Mouse (Mus musculus) intestine, embryonic 14.5 days (tissue): Measurements from ENCODE around the gene Gm49380. TPM values are rescaled to one million over a fixed set of nuclear protein-coding genes. Genes with fewer than 3 reads are reported as not detected.

Source experiments
- ATAC-seq: fragments of 200-750 bp; cut with Nextera tagmentation; replicated peaks from 2 replicates; pipeline ENCODE4 v1.8.0; 2017; ENCODE audit warnings: low read depth, moderate number of reproducible peaks, moderate TSS enrichment, moderate library complexity; ENCODE audit not compliant: low FRiP score, low TSS enrichment
- DNase-seq: peaks from one replicate; pipeline ENCODE4 v3.0.0-alpha.2; 2018; ENCODE audit warnings: low spot score
- H3K27ac ChIP-seq: fragments of 300-500 bp; sonication (generic); 2 replicates; pipeline ENCODE4 v1.5.1; 2014; ENCODE audit warnings: low read depth, mild to moderate bottlenecking, control low read depth
- H3K27me3 ChIP-seq: fragments of 300-500 bp; sonication (generic); replicated peaks from 2 replicates; pipeline ENCODE4 v1.6.1; 2014; ENCODE audit warnings: low read length, control low read depth; ENCODE audit not compliant: control insufficient read depth, insufficient read depth
- H3K36me3 ChIP-seq: fragments of 300-500 bp; sonication (generic); 2 replicates; pipeline ENCODE4 v1.6.1; 2014; ENCODE audit warnings: low read length, control low read depth; ENCODE audit not compliant: control insufficient read depth, insufficient read depth
- H3K4me1 ChIP-seq: fragments of 300-500 bp; sonication (generic); replicated peaks from 2 replicates; pipeline ENCODE4 v1.6.1; 2014; ENCODE audit warnings: low read length, control low read depth, mixed read lengths; ENCODE audit not compliant: control insufficient read depth, insufficient read depth
- H3K4me2 ChIP-seq: fragments of 300-500 bp; sonication (generic); 2 replicates; pipeline ENCODE4 v1.6.1; 2014; ENCODE audit warnings: low read length
- H3K4me3 ChIP-seq: fragments of 300-500 bp; sonication (generic); 2 replicates; pipeline ENCODE4 v1.5.1; 2014; ENCODE audit warnings: low read depth, low read length, control low read depth, mixed read lengths
- H3K9ac ChIP-seq: fragments of 300-500 bp; sonication (generic); 2 replicates; pipeline ENCODE4 v1.6.1; 2014; ENCODE audit warnings: mild to moderate bottlenecking, low read length
- H3K9me3 ChIP-seq: fragments of 300-500 bp; sonication (generic); 2 replicates; pipeline ENCODE4 v1.6.1; 2016; ENCODE audit warnings: low read length, control low read depth; ENCODE audit not compliant: control insufficient read depth
- WGBS: fragments of 180-500 bp; shearing (Covaris S2); extraction: QIAGEN DNeasy Blood & Tissue Kit; methylation state at CpG from one replicate; pipeline ENCODE4 v1.1.7; 2014; 5-methylcytosine and 5-hydroxymethylcytosine counted together
- polyA plus RNA-seq: library from polyadenylated mRNA; unstranded; fragments of >200 nt; fragmentation: Nextera tagmentation; extraction: Ambion mirVana; gene quantifications from 2 replicates; pipeline ENCODE4 v1.2.1, GENCODE M21; 2014

Gene Gm49380
- polyA plus RNA-seq, 1 experiment from 2014 or later: 0.14 TPM

DNA sequence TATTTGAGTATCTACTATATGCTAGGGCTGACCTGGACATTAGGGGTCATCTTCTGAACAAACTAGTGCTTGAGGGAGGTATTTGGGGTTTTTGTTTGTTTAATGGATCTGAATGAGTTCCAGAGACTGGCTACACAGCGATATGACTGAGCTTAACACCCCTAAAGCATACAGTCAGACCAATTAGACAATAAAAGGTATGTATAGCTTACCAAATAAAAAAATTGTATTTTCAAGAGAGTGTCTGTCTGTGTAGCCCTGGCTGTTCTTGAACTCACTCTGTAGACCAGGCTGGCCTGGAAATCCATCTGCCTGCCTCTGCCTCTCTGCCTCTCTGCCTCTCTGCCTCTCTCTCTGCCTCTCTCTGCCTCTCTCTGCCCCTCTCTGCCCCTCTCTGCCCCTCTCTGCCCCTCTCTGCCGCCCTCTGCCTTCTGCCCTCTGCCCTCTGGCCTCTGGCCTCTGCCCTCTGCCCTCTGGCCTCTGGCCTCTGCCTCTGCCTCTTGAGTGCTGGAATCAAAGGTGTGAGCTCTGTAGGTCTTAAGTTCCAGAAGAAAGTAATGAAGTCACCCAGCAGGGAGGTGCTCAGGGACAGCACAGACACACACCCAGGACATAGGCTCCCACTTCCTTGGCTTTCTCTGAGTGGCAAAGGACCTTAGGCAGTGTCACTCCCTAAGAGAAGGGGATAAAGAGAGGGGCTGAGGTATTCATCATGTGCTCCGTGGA, 68.0 kb downstream of the Gm49380 start:
- Histone ChIP-seq H3K9me3 (no peaks in the 10 kb centered on the region), H3K27me3 (peaks cover 25% of the 10 kb centered on the region), H3K4me3 (no peak overlapping the region), H3K9ac (no peak overlapping the region), H3K27ac (no peak overlapping the region), H3K4me2 (no peak overlapping the region), H3K36me3 (no peaks in the 10 kb centered on the region), H3K4me1 (peaks cover 9% of the 10 kb centered on the region)
- no peak for DNase-seq
- WGBS: 64% methylated on average over 3 of the region's 3 CpGs
- no peak for ATAC-seq

DNA sequence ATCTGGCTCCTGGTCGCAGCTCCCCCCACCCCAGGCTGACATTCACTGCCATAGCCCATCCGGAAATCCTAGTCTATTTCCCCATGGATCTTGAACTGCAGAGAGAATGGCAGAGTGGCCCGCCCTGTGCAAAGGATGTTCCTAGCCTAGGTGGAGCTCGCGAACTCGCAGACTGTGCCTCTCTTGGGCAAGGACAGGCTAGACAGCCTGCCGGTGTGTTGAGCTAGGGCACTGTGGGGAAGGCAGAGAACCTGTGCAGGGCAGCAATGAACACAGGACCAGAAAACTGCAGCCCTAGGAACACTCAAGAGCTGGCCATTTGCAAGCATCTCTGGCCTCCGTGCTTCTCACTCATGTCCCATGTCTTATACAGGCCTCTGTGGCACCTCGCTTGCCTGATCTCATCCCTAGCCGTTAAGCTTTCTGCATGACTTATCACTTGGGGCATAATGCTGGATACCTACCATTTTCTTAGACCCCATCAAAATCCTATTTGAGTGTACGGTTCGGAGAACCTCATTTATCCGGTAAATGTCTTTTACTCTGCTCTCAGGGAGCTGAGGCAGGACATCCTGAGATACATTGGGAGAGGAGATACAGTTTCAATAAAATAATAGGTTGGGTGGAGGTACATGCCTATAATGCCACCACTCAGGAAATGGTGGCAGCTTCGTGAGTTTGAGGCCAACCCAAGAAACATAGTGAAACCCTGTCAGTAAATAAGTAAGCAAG, 68.7 kb downstream of the Gm49380 start:
- Histone ChIP-seq H3K4me3 (0 out of 2 replicates have a peak overlapping the region, but pooled peaks have one; percentile 23), H3K9ac (no peak overlapping the region), H3K27me3 (peaks cover 25% of the 10 kb centered on the region), H3K9me3 (no peaks in the 10 kb centered on the region), H3K4me1 (peaks cover 9% of the 10 kb centered on the region), H3K36me3 (no peaks in the 10 kb centered on the region), H3K4me2 (no peak overlapping the region; the same call in 1 of the 2 replicates), H3K27ac (no peak overlapping the region)
- WGBS: 44% methylated on average over 14 of the region's 14 CpGs
- no peak for ATAC-seq
- no peak for DNase-seq

DNA sequence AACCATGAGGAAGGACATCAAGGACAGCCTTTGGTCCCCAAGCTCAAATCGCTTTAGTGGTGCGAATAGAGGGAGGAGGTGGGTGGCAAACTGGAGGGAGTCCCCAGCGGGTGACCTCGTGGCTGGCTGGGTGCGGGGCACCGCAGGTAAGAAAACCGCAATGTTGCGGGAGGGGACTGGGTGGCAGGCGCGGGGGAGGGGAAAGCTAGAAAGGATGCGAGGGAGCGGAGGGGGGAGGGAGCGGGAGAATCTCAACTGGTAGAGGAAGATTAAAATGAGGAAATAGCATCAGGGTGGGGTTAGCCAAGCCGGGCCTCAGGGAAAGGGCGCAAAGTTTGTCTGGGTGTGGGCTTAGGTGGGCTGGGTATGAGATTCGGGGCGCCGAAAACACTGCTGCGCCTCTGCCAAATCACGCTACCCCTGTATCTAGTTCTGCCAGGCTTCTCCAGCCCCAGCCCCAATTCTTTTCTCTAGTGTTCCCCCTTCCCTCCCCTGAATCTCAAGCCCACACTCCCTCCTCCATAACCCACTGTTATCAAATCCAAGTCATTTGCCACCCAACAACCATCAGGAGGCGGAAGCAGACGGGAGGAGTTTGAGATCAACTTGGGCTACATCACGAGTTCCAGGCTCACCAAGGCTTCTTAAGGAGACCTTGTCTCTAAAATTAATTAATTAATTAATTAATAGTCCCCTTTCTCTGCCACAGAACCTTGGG, 69.4 kb downstream of the Gm49380 start:
- Histone ChIP-seq H3K9me3 (no peaks in the 10 kb centered on the region), H3K27ac (no peak overlapping the region), H3K4me3 (peak overlapping the region; percentile 23), H3K4me2 (peak overlapping the region; percentile 55), H3K4me1 (peaks cover 9% of the 10 kb centered on the region), H3K27me3 (peaks cover 25% of the 10 kb centered on the region), H3K9ac (no peak overlapping the region), H3K36me3 (no peaks in the 10 kb centered on the region)
- DNase-seq (no peak), ATAC-seq (no peak)
- 3% methylated on average over 22 of the region's 23 CpGs for WGBS

DNA sequence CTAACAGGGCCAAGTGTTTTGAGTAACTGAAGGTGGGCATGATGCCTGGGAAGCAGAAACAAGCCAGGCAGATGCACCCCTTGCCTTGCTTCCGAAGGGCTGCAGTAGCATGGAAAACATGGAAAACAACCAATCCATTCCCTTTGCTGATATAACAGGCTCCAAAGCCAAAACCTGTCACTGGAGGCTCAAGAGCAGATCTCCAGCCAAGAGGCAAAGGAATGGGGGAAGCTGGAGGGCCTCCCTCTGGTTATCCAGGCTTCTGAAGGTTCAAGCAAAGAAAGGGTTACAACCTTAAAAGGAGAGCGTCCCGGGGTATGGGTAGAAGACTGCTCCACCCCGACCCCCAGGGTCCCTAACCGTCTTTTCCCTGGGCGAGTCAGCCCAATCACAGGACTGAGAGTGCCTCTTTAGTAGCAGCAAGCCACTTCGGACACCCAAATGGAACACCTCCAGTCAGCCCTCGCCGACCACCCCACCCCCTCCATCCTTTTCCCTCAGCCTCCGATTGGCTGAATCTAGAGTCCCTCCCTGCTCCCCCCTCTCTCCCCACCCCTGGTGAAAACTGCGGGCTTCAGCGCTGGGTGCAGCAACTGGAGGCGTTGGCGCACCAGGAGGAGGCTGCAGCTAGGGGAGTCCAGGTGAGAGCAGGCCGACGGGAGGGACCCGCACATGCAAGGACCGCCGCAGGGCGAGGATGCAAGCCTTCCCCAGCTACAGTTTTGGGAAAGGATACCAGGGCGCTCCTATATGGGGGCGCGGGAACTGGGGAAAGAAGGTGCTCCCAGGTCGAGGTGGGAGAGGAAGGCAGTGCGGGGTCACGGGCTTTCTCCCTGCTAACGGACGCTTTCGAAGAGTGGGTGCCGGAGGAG, 70.2 kb downstream of the Gm49380 start, which contains the start of gene Thy1:
Gene Thy1 (plus strand): TSS at position 549 of the 872 bp plus-strand sequence.
- WGBS: under 1% methylated on average over 30 of the region's 30 CpGs
- no peak; the same call in 1 of the 2 replicates for ATAC-seq

DNA sequence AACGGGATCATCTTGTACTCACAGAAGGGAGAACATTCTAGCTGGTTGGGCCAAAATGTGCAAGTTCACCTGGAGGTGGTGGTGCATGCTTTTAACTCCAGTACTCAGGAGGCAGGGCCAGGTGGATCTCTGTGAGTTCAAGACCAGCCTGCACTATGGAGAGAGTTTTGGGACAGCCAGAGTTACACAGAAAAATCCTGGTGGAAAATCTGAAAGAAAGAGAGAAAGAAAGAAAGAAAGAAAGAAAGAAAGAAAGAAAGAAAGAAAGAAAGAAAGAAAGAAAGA, 71.0 kb downstream of the Gm49380 start:
- H3K9ac ChIP-seq: no peak overlapping the region
- no peak overlapping the region for H3K27ac ChIP-seq
- 76% methylated on average over 1 of the region's 1 CpGs for WGBS
- no peaks in the 10 kb centered on the region for H3K9me3 ChIP-seq
- peaks cover 9% of the 10 kb centered on the region for H3K4me1 ChIP-seq
- ATAC-seq: no peak
- H3K36me3 ChIP-seq: no peaks in the 10 kb centered on the region
- H3K4me2 ChIP-seq: no peak overlapping the region
- peaks cover 25% of the 10 kb centered on the region for H3K27me3 ChIP-seq
- DNase-seq: no peak
- H3K4me3 ChIP-seq: no peak overlapping the region

More for the DNA sequence above, 70.2 kb downstream of the Gm49380 start, which contains the start of gene Thy1:
- Histone ChIP-seq H3K36me3 (no peaks in the 10 kb centered on the region), H3K4me1 (peaks cover 9% of the 10 kb centered on the region), H3K4me2 (peak within 1 kb of the TSS; percentile 55), H3K27me3 (peaks cover 25% of the 10 kb centered on the region), H3K9ac (no peak within 1 kb of the TSS), H3K9me3 (no peaks in the 10 kb centered on the region), H3K4me3 (peak within 1 kb of the TSS; percentile 23), H3K27ac (no peak within 1 kb of the TSS)
- no peak for DNase-seq

DNA sequence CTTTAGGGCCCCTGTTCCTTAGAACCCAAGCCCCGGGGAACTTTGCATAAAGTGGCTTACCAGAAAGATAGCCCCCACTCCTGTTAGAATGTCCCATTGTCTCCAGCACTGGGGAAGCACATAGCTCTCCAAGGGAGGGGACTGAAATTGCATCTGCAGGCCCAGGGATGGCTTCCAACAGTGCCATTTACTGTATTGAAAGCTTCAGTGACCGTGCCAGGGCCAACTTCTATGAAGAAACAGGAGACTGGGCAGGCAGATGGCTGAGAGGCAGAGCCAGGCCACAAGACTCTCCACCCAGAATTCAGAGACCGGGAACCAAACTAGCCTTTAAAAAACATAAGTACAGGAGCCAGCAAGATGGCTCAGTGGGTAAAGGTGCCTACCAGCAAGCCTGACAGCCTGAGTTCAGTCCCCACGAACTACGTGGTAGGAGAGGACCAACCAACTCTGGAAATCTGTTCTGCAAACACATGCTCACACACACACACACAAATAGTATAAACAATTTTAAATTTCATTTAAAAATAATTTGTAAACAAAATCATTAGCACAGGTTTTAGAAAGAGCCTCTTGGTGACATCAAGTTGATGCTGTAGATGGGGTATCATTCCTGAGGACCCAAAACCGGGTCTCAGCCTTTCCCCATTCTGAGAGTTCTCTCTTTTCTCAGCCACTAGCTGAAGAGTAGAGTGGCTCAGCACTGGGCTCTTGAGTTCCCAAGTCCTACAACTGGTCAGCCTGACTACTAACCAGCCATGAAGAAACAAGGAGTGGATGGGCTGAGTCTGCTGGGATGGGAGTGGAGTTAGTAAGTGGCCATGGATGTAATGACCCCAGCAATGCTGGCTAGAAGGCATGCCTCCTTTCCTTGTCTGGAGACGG, 71.5 kb downstream of the Gm49380 start:
- 73% methylated on average over 7 of the region's 7 CpGs for WGBS
- DNase-seq (no peak), ATAC-seq (no peak)
- Histone ChIP-seq H3K36me3 (no peaks in the 10 kb centered on the region), H3K4me1 (peaks cover 9% of the 10 kb centered on the region), H3K4me2 (no peak overlapping the region), H3K27ac (no peak overlapping the region), H3K4me3 (no peak overlapping the region), H3K9ac (no peak overlapping the region), H3K27me3 (peaks cover 25% of the 10 kb centered on the region), H3K9me3 (no peaks in the 10 kb centered on the region)

DNA sequence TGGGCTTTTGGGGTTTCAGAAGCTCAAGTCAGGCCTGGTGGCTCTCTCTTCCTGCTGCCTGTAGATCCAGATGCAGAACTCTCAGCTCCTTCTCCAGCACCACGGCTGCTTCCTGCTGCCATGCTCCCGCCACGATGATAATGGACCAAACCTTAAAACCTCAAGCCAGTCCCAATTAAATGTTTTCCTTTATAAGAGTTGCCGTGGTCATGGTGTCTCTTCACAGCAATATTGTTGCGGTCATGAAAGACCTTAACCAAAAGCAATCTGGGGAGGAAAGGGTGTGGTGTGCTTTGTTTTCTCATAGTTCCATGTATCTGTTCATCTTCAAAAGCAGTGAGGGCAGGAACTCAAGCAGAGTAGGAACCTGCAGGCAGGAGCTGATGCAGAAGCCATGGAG, 76.2 kb downstream of the Gm49380 start:
- Histone ChIP-seq H3K4me1 (no peaks in the 10 kb centered on the region), H3K27me3 (no peaks in the 10 kb centered on the region), H3K9me3 (no peaks in the 10 kb centered on the region), H3K4me3 (no peak overlapping the region), H3K27ac (no peak overlapping the region), H3K4me2 (no peak overlapping the region), H3K36me3 (no peaks in the 10 kb centered on the region), H3K9ac (no peak overlapping the region)
- WGBS: 92% methylated on average over 5 of the region's 5 CpGs
- no peak for ATAC-seq
- DNase-seq: no peak
